Mouse (Mus musculus) lung, embryonic 14.5 days (tissue): ENCODE results near the gene Fam149a. TPM values are rescaled to one million over a fixed set of nuclear protein-coding genes. Genes with fewer than 3 reads are reported as not detected.

Source experiments
- ATAC-seq: fragments of 200-750 bp; cut with Nextera tagmentation; 2 replicates; pipeline ENCODE4 v1.8.0; 2017; ENCODE audit warnings: mild to moderate bottlenecking, moderate TSS enrichment, moderate library complexity; ENCODE audit not compliant: insufficient read depth
- DNase-seq: peaks from one replicate; pipeline ENCODE4 v3.0.0-alpha.2; 2015
- H3K27ac ChIP-seq: fragments of 300-500 bp; sonication (generic); 2 replicates; pipeline ENCODE4 v1.5.1; 2014; ENCODE audit warnings: low read depth, mild to moderate bottlenecking, moderate library complexity
- H3K27me3 ChIP-seq: fragments of 300-500 bp; sonication (generic); 2 replicates; pipeline ENCODE4 v1.6.1; 2014; ENCODE audit warnings: low read length, control low read depth; ENCODE audit not compliant: insufficient read depth
- H3K36me3 ChIP-seq: fragments of 300-500 bp; sonication (generic); 2 replicates; pipeline ENCODE4 v1.6.1; 2014; ENCODE audit warnings: control low read depth; ENCODE audit not compliant: insufficient read depth
- H3K4me1 ChIP-seq: fragments of 300-500 bp; sonication (generic); 2 replicates; pipeline ENCODE4 v1.6.1; 2014; ENCODE audit warnings: antibody characterized with exemption, control low read depth; ENCODE audit not compliant: insufficient read depth
- H3K4me2 ChIP-seq: fragments of 300-500 bp; sonication (generic); 2 replicates; pipeline ENCODE4 v1.6.1; 2014; ENCODE audit warnings: mild to moderate bottlenecking
- H3K4me3 ChIP-seq: fragments of 300-500 bp; sonication (generic); 2 replicates; pipeline ENCODE4 v1.5.1; 2014; ENCODE audit warnings: low read depth, low read length
- H3K9ac ChIP-seq: fragments of 300-500 bp; sonication (generic); 2 replicates; pipeline ENCODE4 v1.6.1; 2014
- H3K9me3 ChIP-seq: fragments of 300-500 bp; sonication (generic); 2 replicates; pipeline ENCODE4 v1.6.1; 2016; ENCODE audit warnings: low read depth, low read length, control low read depth
- CTCF ChIP-seq: IDR thresholded peaks from 2 replicates; pipeline ENCODE4 v1.5.1; 2016; ENCODE audit warnings: antibody characterized with exemption, low read depth
- WGBS: fragments of 180-500 bp; shearing (Covaris S2); extraction: QIAGEN DNeasy Blood & Tissue Kit; methylation state at CpG from one replicate; pipeline ENCODE4 v1.1.7; 2014; 5-methylcytosine and 5-hydroxymethylcytosine counted together
- polyA plus RNA-seq: library from polyadenylated mRNA; unstranded; fragments of >200 nt; fragmentation: Nextera tagmentation; extraction: Ambion mirVana; gene quantifications from 2 replicates; pipeline ENCODE4 v1.2.1, GENCODE M21; 2014

Gene Fam149a
- polyA plus RNA-seq, 1 experiment from 2014 or later, result 19.1 TPM

- 3% methylated on average over 49 of the region's 49 CpGs for WGBS
- Histone ChIP-seq H3K9me3 (no peaks in the 10 kb centered on the region), H3K36me3 (peaks cover 6% of the 10 kb centered on the region; the same call in 1 of the 2 replicates), H3K4me2 (peak overlapping the region; percentile 85), H3K27me3 (no peaks in the 10 kb centered on the region), H3K27ac (peak overlapping the region; percentile 42; the same call in 1 of the 2 replicates), H3K9ac (peak overlapping the region; percentile 89), H3K4me3 (peak overlapping the region; percentile 66), H3K4me1 (no peaks in the 10 kb centered on the region; the same call in 1 of the 2 replicates)
- TF ChIP-seq CTCF, result no peak
- ATAC-seq, result peak; percentile 92
- DNase-seq, result peak; percentile 73
These were observed 23.8 kb downstream of the Fam149a start for GRCm38 (mm10) chr8:45358132-45358918.

- no peak for TF ChIP-seq CTCF
- no peak overlapping the region for H3K9ac ChIP-seq
- WGBS, result 85% methylated on average over 6 of the region's 6 CpGs
- no peak for DNase-seq
- H3K9me3 ChIP-seq, result no peaks in the 10 kb centered on the region
- no peak for ATAC-seq
- peaks cover 14% of the 10 kb centered on the region; the same call in 1 of the 2 replicates for H3K36me3 ChIP-seq
- no peaks in the 10 kb centered on the region; the same call in 1 of the 2 replicates for H3K4me1 ChIP-seq
- no peak overlapping the region for H3K4me2 ChIP-seq
- H3K27ac ChIP-seq, result no peak overlapping the region
- no peak overlapping the region for H3K4me3 ChIP-seq
- no peaks in the 10 kb centered on the region for H3K27me3 ChIP-seq
These were observed 26.3 kb downstream of the Fam149a start for GRCm38 (mm10) chr8:45355809-45356208.

GRCm38 (mm10) chr8:45345031-45345430, 37.1 kb downstream of the Fam149a start:
- H3K4me2 ChIP-seq, result no peak overlapping the region
- ATAC-seq, result peak; percentile 68

GRCm38 (mm10) chr8:45344298-45344697, 37.8 kb downstream of the Fam149a start:
- Histone ChIP-seq H3K4me3 (no peak overlapping the region), H3K27ac (no peak overlapping the region), H3K4me1 (no peaks in the 10 kb centered on the region), H3K9me3 (no peaks in the 10 kb centered on the region), H3K36me3 (peaks cover 13% of the 10 kb centered on the region; the same call in 1 of the 2 replicates), H3K9ac (no peak overlapping the region), H3K4me2 (no peak overlapping the region), H3K27me3 (no peaks in the 10 kb centered on the region)
- no peak for TF ChIP-seq CTCF
- no peak for ATAC-seq
- WGBS, result 88% methylated on average over 8 of the region's 8 CpGs
- DNase-seq, result no peak

More at GRCm38 (mm10) chr8:45345031-45345430, 37.1 kb downstream of the Fam149a start:
- peak; percentile 92 for DNase-seq
- Histone ChIP-seq H3K4me1 (no peaks in the 10 kb centered on the region), H3K27me3 (no peaks in the 10 kb centered on the region), H3K4me3 (no peak overlapping the region), H3K36me3 (peaks cover 13% of the 10 kb centered on the region; the same call in 1 of the 2 replicates), H3K9ac (no peak overlapping the region), H3K9me3 (no peaks in the 10 kb centered on the region), H3K27ac (no peak overlapping the region)
- WGBS, result 14% methylated on average over 6 of the region's 6 CpGs
- TF ChIP-seq CTCF, result peak; percentile 99

GRCm38 (mm10) chr8:45341630-45342628, 40.2 kb downstream of the Fam149a start:
- Histone ChIP-seq H3K36me3 (peaks cover 11% of the 10 kb centered on the region; the same call in 1 of the 2 replicates), H3K4me3 (no peak overlapping the region), H3K9ac (no peak overlapping the region), H3K27me3 (no peaks in the 10 kb centered on the region), H3K27ac (no peak overlapping the region), H3K4me2 (no peak overlapping the region), H3K4me1 (no peaks in the 10 kb centered on the region), H3K9me3 (no peaks in the 10 kb centered on the region)
- no peak for DNase-seq
- 82% methylated on average over 12 of the region's 12 CpGs for WGBS
- ATAC-seq, result no peak
- no peak for TF ChIP-seq CTCF

- peak overlapping the region; percentile 61 for H3K9ac ChIP-seq
- 4% methylated on average over 8 of the region's 8 CpGs for WGBS
- H3K36me3 ChIP-seq, result no peaks in the 10 kb centered on the region
- H3K4me3 ChIP-seq, result peak overlapping the region; percentile 56
- DNase-seq (no peak), ATAC-seq (peak; percentile 52; the same call in 1 of the 2 replicates)
- H3K9me3 ChIP-seq, result no peaks in the 10 kb centered on the region
- no peaks in the 10 kb centered on the region for H3K27me3 ChIP-seq
- peak overlapping the region; percentile 88 for H3K4me2 ChIP-seq
- H3K27ac ChIP-seq, result peak overlapping the region; percentile 19; the same call in 1 of the 2 replicates
- H3K4me1 ChIP-seq, result no peaks in the 10 kb centered on the region
- TF ChIP-seq CTCF, result no peak
These were observed 48.6 kb downstream of the Fam149a start for GRCm38 (mm10) chr8:45333493-45333892.
